Mouse (Mus musculus) duodenum, adult 2 months (tissue): ENCODE data around the gene Hsf4. TPM values are rescaled to one million over a fixed set of nuclear protein-coding genes. Genes with fewer than 3 reads are reported as not detected.

Experiments
- polyA plus RNA-seq: library from polyadenylated mRNA; depleted of rRNA; stranded (reverse); fragments of >200 nt; gene quantifications from 2 replicates; pipeline ENCODE4 v1.2.3, GENCODE M21; 2012; ENCODE audit warnings: low replicate concordance; rRNA removed

Gene Hsf4
- 1.0 and 1.4 TPM in 2 replicates for polyA plus RNA-seq

GRCm38 (mm10) chr8:105269461-105269947, at the start of gene Hsf4:
TSS of gene Hsf4 (plus strand) at chr8:105269801.

GRCm38 (mm10) chr8:105224413-105225271, 45.0 kb upstream of the Hsf4 start, which contains the start of gene D230025D16Rik:
TSS of gene D230025D16Rik (plus strand) at chr8:105225145.

GRCm38 (mm10) chr8:105254966-105255350, 14.6 kb upstream of the Hsf4 start, which contains the start of gene B3gnt9:
TSS of gene B3gnt9 (minus strand) at chr8:105255153.

GRCm38 (mm10) chr8:105264024-105264982, 5.3 kb upstream of the Hsf4 start, which contains the start of the genes Tradd and Fbxl8:
TSS of gene Tradd (minus strand) at chr8:105264609.
TSS of gene Fbxl8 (plus strand) at chr8:105264648.

GRCm38 (mm10) chr8:105275840-105276239, 6.2 kb downstream of the Hsf4 start, which contains the start of gene Nol3:
TSS of gene Nol3 (plus strand) at chr8:105276140.

GRCm38 (mm10) chr8:105289805-105290460, 20.3 kb downstream of the Hsf4 start, which contains the start of gene 4931428F04Rik:
TSS of gene 4931428F04Rik (minus strand) at chr8:105289864.

GRCm38 (mm10) chr8:105295895-105296573, 26.4 kb downstream of the Hsf4 start, which contains the start of gene Exoc3l:
TSS of gene Exoc3l (minus strand) at chr8:105296101.

GRCm38 (mm10) chr8:105297511-105298192, 28.1 kb downstream of the Hsf4 start, which contains the start of gene E2f4:
TSS of gene E2f4 (plus strand) at chr8:105297663.

GRCm38 (mm10) chr8:105305211-105306145, 35.9 kb downstream of the Hsf4 start, which contains the start of gene Elmo3:
TSS of gene Elmo3 (plus strand) at chr8:105305601.

Other genes with a start within 250 kb of the Hsf4 start
- gene Ces3a, start 221.2 kb upstream of the Hsf4 start, polyA plus RNA-seq, result 0.59 and 1.7 TPM in 2 replicates
- 0.22 TPM in 1 of 2 replicates, not detected in the other for gene Ces3b, start 186.0 kb upstream of the Hsf4 start, polyA plus RNA-seq
- gene Ces4a, start 138.0 kb upstream of the Hsf4 start, polyA plus RNA-seq, result not detected in 2 replicates
- gene Cbfb, start 99.1 kb upstream of the Hsf4 start, polyA plus RNA-seq, result 2.2 and 2.7 TPM in 2 replicates
- 8.2 and 10.4 TPM in 2 replicates for gene D230025D16Rik, start 44.7 kb upstream of the Hsf4 start, polyA plus RNA-seq
- 9.6 and 16.2 TPM in 2 replicates for gene B3gnt9, start 14.6 kb upstream of the Hsf4 start, polyA plus RNA-seq
- gene Tradd, start 5.2 kb upstream of the Hsf4 start, polyA plus RNA-seq, result 62.3 and 127 TPM in 2 replicates
- 13.1 and 36.2 TPM in 2 replicates for gene Fbxl8, start 5.2 kb upstream of the Hsf4 start, polyA plus RNA-seq
- 0.64 and 0.90 TPM in 2 replicates for gene Nol3, start 6.3 kb downstream of the Hsf4 start, polyA plus RNA-seq
- gene 4931428F04Rik, start 20.1 kb downstream of the Hsf4 start, polyA plus RNA-seq, result 0.97 and 2.4 TPM in 2 replicates
- gene Exoc3l, start 26.3 kb downstream of the Hsf4 start, polyA plus RNA-seq, result 3.0 and 3.4 TPM in 2 replicates
- 107 and 138 TPM in 2 replicates for gene E2f4, start 27.9 kb downstream of the Hsf4 start, polyA plus RNA-seq
- 58.7 and 87.7 TPM in 2 replicates for gene Elmo3, start 35.8 kb downstream of the Hsf4 start, polyA plus RNA-seq
- 6.5 and 8.6 TPM in 2 replicates for gene Lrrc29, start 56.5 kb downstream of the Hsf4 start, polyA plus RNA-seq
- gene Tmem208, start 56.6 kb downstream of the Hsf4 start, polyA plus RNA-seq, result 120 and 146 TPM in 2 replicates
- 18.1 and 20.1 TPM in 2 replicates for gene Fhod1, start 78.2 kb downstream of the Hsf4 start, polyA plus RNA-seq
- 3.2 and 4.5 TPM in 2 replicates for gene Slc9a5, start 79.0 kb downstream of the Hsf4 start, polyA plus RNA-seq
- 0.33 and 0.41 TPM in 2 replicates for gene Plekhg4, start 103.5 kb downstream of the Hsf4 start, polyA plus RNA-seq
- gene Kctd19, start 143.7 kb downstream of the Hsf4 start, polyA plus RNA-seq, result 0.06 TPM in 1 of 2 replicates, not detected in the other
- 0.22 TPM in 1 of 2 replicates, not detected in the other for gene Lrrc36, start 143.8 kb downstream of the Hsf4 start, polyA plus RNA-seq
- gene Tppp3, start 201.7 kb downstream of the Hsf4 start, polyA plus RNA-seq, result 53.0 and 57.7 TPM in 2 replicates
- 17.9 and 29.4 TPM in 2 replicates for gene Zdhhc1, start 227.1 kb downstream of the Hsf4 start, polyA plus RNA-seq
- gene Hsd11b2, start 249.0 kb downstream of the Hsf4 start, polyA plus RNA-seq, result 11.0 and 11.1 TPM in 2 replicates